Mouse (Mus musculus) limb, embryonic 15.5 days (tissue): ENCODE measurements around the gene St6gal1. TPM values are rescaled to one million over a fixed set of nuclear protein-coding genes. Genes with fewer than 3 reads are reported as not detected.

Experiments used
- ATAC-seq: fragments of 200-750 bp; cut with Nextera tagmentation; 2 replicates; pipeline ENCODE4 v1.8.0; 2017; ENCODE audit warnings: low read depth, moderate TSS enrichment; ENCODE audit not compliant: insufficient number of reproducible peaks, low FRiP score, low TSS enrichment
- H3K27ac ChIP-seq: fragments of 300-500 bp; sonication (generic); 2 replicates; pipeline ENCODE4 v1.5.1; 2015; ENCODE audit warnings: moderate library complexity, mild to moderate bottlenecking, inconsistent platforms
- H3K27me3 ChIP-seq: fragments of 300-500 bp; sonication (generic); 2 replicates; pipeline ENCODE4 v1.6.1; 2015; ENCODE audit warnings: inconsistent platforms
- H3K36me3 ChIP-seq: fragments of 300-500 bp; sonication (generic); 2 replicates; pipeline ENCODE4 v1.6.1; 2015; ENCODE audit warnings: inconsistent platforms
- H3K4me1 ChIP-seq: fragments of 300-500 bp; sonication (generic); 2 replicates; pipeline ENCODE4 v1.6.1; 2015; ENCODE audit warnings: inconsistent platforms
- H3K4me2 ChIP-seq: fragments of 300-500 bp; sonication (generic); 2 replicates; pipeline ENCODE4 v1.6.1; 2015; ENCODE audit warnings: mild to moderate bottlenecking, inconsistent platforms
- H3K4me3 ChIP-seq: fragments of 300-500 bp; sonication (generic); 2 replicates; pipeline ENCODE4 v1.5.1; 2015; ENCODE audit warnings: mild to moderate bottlenecking, inconsistent platforms
- H3K9ac ChIP-seq: fragments of 300-500 bp; sonication (generic); 2 replicates; pipeline ENCODE4 v1.6.1; 2015; ENCODE audit warnings: inconsistent platforms
- H3K9me3 ChIP-seq: fragments of 300-500 bp; sonication (generic); 2 replicates; pipeline ENCODE4 v1.6.1; 2016; ENCODE audit warnings: inconsistent platforms
- WGBS: fragments of 180-500 bp; shearing (Covaris S2); methylation state at CpG from one replicate; pipeline ENCODE4 v1.1.7; 2015; 5-methylcytosine and 5-hydroxymethylcytosine counted together
- polyA plus RNA-seq: library from polyadenylated mRNA; unstranded; fragments of >200 nt; fragmentation: Nextera tagmentation; extraction: Ambion mirVana; gene quantifications from 2 replicates; pipeline ENCODE4 v1.2.1, GENCODE M21; 2015

St6gal1 gene
- polyA plus RNA-seq, 1 experiment from 2014 or later, result 13.6 TPM

DNA sequence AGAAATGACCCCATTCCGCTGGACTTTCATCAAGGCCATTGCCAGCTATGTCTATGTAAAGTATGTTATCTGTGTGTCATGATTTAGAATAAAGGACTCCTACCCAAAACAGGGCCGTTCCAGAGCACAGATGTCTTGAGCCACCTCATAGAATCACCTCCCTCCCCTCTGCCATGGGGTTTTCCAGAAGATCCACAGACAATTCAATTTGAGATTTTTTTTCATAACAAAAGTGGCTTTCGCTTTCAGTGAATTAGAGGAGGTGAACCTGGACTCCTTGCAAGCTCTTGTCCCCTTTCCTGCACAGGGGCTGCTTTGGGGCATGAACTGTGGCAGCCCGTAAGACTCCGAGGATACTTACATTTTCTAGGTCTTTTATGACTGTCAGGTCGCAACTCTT lies 70.2 kb downstream of the St6gal1 start:
- no peaks in the 10 kb centered on the region for H3K36me3 ChIP-seq
- no peaks in the 10 kb centered on the region for H3K27me3 ChIP-seq
- 0 out of 2 replicates have a peak, but pooled peaks cover 3% of the 10 kb centered on the region for H3K4me1 ChIP-seq
- no peak overlapping the region for H3K9ac ChIP-seq
- whole genome bisulfite sequencing, result 91% methylated on average over 6 of the region's 6 CpGs
- no peak for ATAC-seq
- no peak overlapping the region for H3K4me2 ChIP-seq
- no peak overlapping the region for H3K4me3 ChIP-seq
- H3K27ac ChIP-seq, result no peak overlapping the region
- H3K9me3 ChIP-seq, result no peaks in the 10 kb centered on the region

DNA sequence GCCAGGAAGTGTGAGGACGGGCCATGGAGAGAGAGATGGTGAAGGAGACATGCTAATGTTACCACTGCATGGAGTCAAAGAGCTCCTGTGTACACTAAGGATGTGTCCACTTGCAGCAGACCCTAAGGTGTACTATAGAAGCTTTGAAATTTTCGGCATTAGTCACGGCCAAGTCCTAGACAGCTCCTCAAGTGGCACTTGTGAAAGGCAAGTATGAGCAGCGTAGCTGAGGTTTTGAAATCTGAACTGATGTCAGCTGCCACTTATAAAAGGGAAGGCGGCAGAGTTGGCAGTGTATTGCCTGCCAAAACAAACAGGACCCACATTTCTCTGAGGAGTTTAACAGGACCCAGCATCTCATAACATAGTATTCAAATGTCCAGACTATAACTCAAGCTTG lies 71.2 kb downstream of the St6gal1 start:
- no peak overlapping the region for H3K4me2 ChIP-seq
- H3K4me1 ChIP-seq, result 0 out of 2 replicates have a peak, but pooled peaks cover 3% of the 10 kb centered on the region
- H3K27ac ChIP-seq, result no peak overlapping the region
- H3K4me3 ChIP-seq, result no peak overlapping the region
- no peak overlapping the region for H3K9ac ChIP-seq
- no peaks in the 10 kb centered on the region for H3K9me3 ChIP-seq
- ATAC-seq, result no peak
- 63% methylated on average over 5 of the region's 5 CpGs for WGBS
- H3K27me3 ChIP-seq, result no peaks in the 10 kb centered on the region
- H3K36me3 ChIP-seq, result no peaks in the 10 kb centered on the region

DNA sequence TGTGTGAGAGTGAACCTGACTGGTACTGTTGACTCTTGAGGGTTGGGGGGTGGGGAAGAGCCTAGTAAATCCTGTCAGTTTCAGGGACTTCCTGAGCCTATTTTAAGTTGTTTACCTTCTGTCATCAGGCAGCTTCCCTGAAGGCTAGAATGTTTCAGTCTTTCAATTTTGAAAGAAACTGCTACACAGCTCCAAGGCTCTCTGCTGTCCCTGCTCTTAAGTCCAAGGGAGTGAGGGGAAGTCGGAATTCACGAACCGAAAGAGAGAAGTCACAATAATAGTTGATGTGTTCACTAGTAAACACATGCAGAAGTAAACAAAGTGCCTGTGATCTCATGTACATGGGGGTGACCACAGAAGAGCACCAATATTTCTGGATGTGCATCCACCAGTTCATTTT lies 72.2 kb downstream of the St6gal1 start:
- H3K4me1 ChIP-seq, result 0 out of 2 replicates have a peak, but pooled peaks cover 3% of the 10 kb centered on the region
- no peak overlapping the region for H3K9ac ChIP-seq
- no peaks in the 10 kb centered on the region for H3K9me3 ChIP-seq
- WGBS, result 93% methylated on average over 3 of the region's 3 CpGs
- H3K27me3 ChIP-seq, result no peaks in the 10 kb centered on the region
- H3K4me3 ChIP-seq, result no peak overlapping the region
- no peaks in the 10 kb centered on the region for H3K36me3 ChIP-seq
- no peak for ATAC-seq
- no peak overlapping the region for H3K27ac ChIP-seq
- H3K4me2 ChIP-seq, result no peak overlapping the region

DNA sequence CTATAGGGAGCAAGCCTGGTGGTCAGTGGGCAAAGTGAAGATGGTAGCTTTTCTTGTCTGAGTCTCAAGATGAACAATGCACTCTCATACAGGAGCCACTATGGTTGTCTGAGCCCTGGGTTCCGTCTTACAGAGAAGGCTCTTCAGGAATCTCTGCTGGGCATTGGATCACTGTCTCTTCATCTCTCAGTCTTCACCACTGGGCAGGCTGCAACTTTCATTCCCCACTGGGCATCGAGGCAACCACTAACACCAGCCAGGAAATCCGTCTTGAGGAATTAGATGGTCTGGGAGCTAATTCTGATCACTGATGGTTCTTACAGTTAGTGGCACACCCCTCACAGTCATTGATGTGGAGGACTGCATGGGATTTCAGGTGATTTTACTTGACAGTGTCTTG lies 73.9 kb downstream of the St6gal1 start:
- 84% methylated on average over 3 of the region's 3 CpGs for WGBS

DNA sequence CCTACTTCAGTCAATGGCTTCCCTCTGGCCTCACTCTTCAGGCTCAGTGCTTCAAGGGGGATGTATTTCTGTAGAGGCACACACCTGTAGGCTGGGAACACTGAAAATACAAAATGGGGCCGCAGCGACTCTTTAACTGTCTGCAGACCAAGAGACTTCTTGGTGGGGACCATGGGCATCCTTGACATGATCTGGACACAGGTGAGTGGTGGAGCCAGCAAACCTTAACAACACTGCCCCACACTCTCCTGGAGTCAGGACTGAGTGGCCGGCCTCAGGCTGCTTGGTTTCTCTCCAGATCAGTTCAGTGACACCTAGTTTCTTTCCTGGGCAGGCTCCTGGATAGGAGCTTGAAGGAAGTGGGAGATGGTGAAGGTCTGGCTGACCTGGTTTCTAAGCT lies 74.4 kb downstream of the St6gal1 start:
- Histone ChIP-seq H3K9me3 (no peaks in the 10 kb centered on the region), H3K27ac (no peak overlapping the region), H3K4me3 (no peak overlapping the region), H3K4me2 (no peak overlapping the region), H3K27me3 (no peaks in the 10 kb centered on the region), H3K36me3 (no peaks in the 10 kb centered on the region), H3K4me1 (no peaks in the 10 kb centered on the region), H3K9ac (no peak overlapping the region)
- no peak for ATAC-seq
- 95% methylated on average over 3 of the region's 3 CpGs for WGBS

More for the DNA sequence above, 73.9 kb downstream of the St6gal1 start:
- Histone ChIP-seq H3K4me2 (no peak overlapping the region), H3K4me3 (no peak overlapping the region), H3K4me1 (no peaks in the 10 kb centered on the region), H3K9ac (no peak overlapping the region), H3K9me3 (no peaks in the 10 kb centered on the region), H3K27ac (no peak overlapping the region), H3K27me3 (no peaks in the 10 kb centered on the region), H3K36me3 (no peaks in the 10 kb centered on the region)
- ATAC-seq, result no peak

DNA sequence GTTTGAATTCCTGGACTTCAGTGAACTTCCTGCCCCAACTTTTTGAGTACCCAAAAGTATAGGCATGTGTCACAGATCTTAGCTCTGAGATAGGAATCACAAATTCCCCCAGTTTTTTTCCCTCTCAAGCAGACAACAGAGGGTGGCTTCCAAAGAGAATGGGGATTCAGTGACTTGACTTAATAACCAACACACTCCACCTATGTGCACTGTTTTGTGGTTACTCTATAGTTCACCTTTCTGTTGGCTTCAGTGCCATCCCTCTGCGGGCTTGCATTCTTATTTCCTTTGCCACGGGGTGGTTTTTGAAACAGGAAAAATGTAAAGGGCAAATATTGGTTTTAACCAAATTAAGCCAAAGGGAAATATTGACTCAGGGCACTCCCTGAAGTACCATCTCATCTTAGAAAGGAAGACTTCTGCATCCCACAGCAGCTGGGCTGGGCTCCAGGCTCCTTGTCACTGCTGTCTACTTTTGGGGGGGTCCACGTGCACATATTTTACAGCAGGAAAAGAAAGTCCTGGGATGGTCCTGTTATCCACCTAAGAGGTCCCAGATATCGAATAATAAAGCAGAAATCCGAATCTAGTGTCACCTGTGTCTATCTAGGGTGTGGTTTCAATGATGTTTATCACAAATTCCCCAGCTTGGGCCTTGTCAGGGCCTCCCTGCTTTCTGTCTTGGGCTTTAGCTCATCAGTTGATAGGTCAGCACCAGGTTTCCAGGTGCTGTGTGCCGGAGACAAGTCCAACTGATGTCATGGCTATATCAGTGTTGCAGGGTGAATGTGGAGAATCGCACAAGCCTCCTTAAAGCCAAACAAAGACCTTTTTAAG lies 75.6 kb downstream of the St6gal1 start:
- H3K4me1 ChIP-seq, result no peaks in the 10 kb centered on the region
- 84% methylated on average over 7 of the region's 7 CpGs for WGBS
- H3K9me3 ChIP-seq, result no peaks in the 10 kb centered on the region
- H3K27ac ChIP-seq, result no peak overlapping the region
- ATAC-seq, result no peak
- no peak overlapping the region for H3K9ac ChIP-seq
- H3K27me3 ChIP-seq, result no peaks in the 10 kb centered on the region
- H3K4me2 ChIP-seq, result no peak overlapping the region
- H3K36me3 ChIP-seq, result no peaks in the 10 kb centered on the region
- H3K4me3 ChIP-seq, result no peak overlapping the region

DNA sequence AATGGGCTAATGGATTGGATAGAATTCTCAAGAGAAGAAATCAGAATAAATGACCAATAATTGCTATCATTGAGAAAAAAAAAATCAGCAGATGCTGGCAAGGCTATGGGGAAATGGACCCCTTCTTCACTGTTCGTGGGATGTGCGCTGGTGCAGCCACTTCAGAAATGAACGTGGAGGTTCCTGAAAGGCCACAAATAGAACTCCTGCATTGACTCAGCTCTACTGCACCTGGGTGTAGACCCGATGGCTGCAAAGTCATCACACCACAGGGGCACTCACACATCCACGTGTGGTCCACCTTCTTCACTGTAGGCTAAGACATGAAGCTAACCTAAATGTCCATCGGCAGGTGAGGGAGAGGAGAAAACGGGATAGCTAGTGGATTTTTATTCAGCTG lies 77.2 kb downstream of the St6gal1 start:
- 87% methylated on average over 7 of the region's 7 CpGs for WGBS

DNA sequence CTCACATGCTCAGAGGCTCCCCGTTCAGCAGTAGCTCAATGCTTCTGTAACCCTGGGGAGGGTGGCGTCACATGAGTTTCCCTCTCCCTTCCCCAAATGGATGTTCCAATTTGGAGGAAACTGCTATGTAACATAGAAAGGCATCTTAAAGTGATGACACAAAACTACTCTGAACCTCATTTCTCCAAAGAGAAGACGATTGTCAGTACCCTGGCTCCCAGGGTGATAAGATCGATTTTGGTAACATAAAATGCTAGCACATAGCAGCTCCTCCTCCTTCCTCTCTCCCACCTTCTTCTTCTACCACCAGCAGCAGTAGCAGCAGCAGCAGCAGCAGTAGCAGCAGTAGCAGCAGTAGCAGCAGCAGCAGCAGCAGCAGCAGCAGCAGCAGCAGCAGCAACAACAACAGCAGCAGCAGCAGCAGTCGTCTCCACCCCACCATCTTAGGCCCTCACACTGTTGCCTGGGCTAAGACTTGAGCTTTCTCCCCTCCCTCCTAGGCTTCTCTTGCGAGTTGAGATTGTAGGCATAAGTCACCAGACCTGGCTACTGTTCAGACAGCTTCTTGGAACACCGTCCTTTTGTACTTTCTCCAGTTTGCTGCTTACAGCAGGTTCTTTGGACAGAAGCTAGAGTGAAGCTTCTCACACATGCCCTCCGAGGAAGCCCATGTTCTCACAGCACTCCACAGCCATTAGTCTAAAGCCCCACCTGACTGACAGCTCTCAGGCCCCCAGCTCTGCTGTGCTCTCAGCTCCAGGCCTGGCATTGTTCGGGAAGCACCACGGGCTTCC lies 81.5 kb downstream of the St6gal1 start:
- ATAC-seq, result no peak
- Histone ChIP-seq H3K27ac (no peak overlapping the region), H3K4me3 (no peak overlapping the region), H3K4me1 (peaks cover 3% of the 10 kb centered on the region; the same call in 1 of the 2 replicates), H3K4me2 (no peak overlapping the region), H3K9me3 (no peaks in the 10 kb centered on the region), H3K27me3 (no peaks in the 10 kb centered on the region), H3K36me3 (no peaks in the 10 kb centered on the region), H3K9ac (no peak overlapping the region)
- WGBS, result 67% methylated on average over 10 of the region's 10 CpGs

More for the DNA sequence above, 77.2 kb downstream of the St6gal1 start:
- Histone ChIP-seq H3K9ac (no peak overlapping the region), H3K4me1 (peaks cover 3% of the 10 kb centered on the region; the same call in 1 of the 2 replicates), H3K27me3 (no peaks in the 10 kb centered on the region), H3K9me3 (no peaks in the 10 kb centered on the region), H3K36me3 (no peaks in the 10 kb centered on the region), H3K27ac (no peak overlapping the region), H3K4me3 (no peak overlapping the region), H3K4me2 (no peak overlapping the region)
- ATAC-seq, result no peak

DNA sequence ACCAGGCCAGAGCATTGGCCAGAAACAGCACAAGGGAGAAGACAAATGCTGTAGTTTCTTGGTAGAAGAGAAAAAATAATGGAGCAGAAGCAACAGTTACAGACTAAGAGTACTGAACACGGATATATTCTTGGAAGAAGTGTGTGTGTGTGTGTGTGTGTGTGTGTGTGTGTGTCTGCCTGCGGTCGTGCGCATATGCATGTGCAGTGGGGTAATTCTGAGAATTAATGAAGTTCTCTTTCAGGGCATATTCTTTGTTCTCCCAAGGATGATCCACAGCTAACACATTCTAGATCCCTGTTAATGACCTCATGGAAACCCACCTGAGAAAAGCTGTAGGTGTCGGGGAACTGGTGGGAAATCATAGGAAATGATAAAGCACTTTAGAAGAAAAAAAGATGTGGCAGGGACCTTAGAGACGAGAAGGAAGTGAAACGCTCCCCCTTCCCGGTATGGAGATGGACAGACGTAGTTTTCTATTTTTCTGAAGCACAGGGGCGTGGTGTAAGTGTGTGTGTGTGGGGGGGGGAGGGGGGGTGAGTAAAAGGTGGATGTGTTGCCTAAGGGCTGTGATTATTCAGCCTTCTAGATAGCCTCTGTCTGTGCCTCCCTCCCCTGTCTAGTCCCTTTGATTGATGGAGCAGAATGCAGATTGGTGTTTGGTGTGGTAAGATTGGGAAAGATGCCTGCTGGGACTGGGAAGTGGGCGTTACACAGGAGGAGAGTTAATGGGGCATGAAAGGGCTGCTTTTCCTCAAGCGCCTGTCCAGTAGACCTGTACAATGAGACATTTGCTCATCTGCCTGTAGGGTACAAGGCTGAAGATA lies 82.8 kb downstream of the St6gal1 start:
- H3K36me3 ChIP-seq, result no peaks in the 10 kb centered on the region
- H3K27ac ChIP-seq, result no peak overlapping the region
- ATAC-seq, result no peak
- H3K4me3 ChIP-seq, result no peak overlapping the region
- no peak overlapping the region for H3K9ac ChIP-seq
- H3K9me3 ChIP-seq, result no peaks in the 10 kb centered on the region
- H3K27me3 ChIP-seq, result no peaks in the 10 kb centered on the region
- WGBS, result 67% methylated on average over 12 of the region's 12 CpGs
- H3K4me1 ChIP-seq, result peaks cover 3% of the 10 kb centered on the region; the same call in 1 of the 2 replicates
- H3K4me2 ChIP-seq, result no peak overlapping the region

DNA sequence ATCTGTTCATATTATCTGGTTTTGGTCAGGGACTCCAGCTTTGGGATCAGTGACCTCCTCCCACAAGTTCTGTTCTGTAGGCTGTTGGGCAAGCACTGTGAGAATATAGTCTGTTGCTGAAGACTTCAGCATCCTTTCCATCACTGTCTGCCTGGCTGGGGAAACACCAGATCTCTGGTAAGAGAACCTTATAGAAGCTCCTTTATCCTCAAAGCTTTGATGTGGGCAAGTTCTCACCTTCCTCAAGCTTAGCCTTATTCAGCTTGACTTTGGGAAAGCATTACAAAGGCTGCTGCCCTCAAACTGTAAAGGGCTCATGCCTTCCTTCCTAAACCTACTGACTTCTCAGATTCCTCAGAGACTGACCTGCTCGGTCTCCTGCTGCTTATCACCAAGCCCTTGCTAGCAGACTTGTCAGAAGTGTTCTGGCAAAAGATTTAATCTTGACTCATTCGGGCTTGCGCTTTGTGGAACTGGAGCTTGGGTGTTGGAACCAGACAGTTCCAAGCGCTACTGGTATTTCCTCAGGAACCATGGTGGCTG lies 83.5 kb downstream of the St6gal1 start:
- 61% methylated on average over 4 of the region's 4 CpGs for WGBS
- Histone ChIP-seq H3K36me3 (no peaks in the 10 kb centered on the region), H3K4me3 (no peak overlapping the region), H3K27me3 (no peaks in the 10 kb centered on the region), H3K4me2 (no peak overlapping the region), H3K4me1 (peaks cover 3% of the 10 kb centered on the region; the same call in 1 of the 2 replicates), H3K9ac (no peak overlapping the region), H3K27ac (no peak overlapping the region), H3K9me3 (no peaks in the 10 kb centered on the region)
- no peak for ATAC-seq

DNA sequence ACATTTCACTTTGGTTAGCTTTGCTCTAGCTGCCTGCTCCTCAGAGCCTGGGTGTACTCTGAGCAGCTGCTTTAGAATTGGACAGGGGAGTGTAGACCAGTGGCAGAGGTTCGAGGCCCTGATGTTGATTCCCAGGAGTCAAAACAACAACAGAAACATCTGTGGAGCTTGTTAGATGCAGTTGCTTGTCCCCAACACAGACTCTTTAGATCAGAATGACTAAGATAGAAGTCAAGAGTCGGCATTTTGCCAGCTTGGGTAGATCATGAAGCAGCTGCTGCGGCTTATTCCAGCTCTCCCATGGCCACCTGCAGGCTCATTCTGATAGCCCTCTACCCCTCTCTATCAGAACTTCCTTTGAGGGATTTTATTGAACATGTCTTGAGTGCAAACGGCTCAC lies 84.5 kb downstream of the St6gal1 start:
- Histone ChIP-seq H3K4me3 (no peak overlapping the region), H3K4me2 (no peak overlapping the region), H3K36me3 (no peaks in the 10 kb centered on the region), H3K27me3 (no peaks in the 10 kb centered on the region), H3K27ac (no peak overlapping the region), H3K9ac (no peak overlapping the region), H3K4me1 (peaks cover 3% of the 10 kb centered on the region; the same call in 1 of the 2 replicates), H3K9me3 (no peaks in the 10 kb centered on the region)
- 69% methylated on average over 4 of the region's 4 CpGs for WGBS
- no peak for ATAC-seq
